ENCODE assay signal across 9 mouse cellular contexts in genomic region chr5:118036888-118037797, GRCm38 (mm10). TPM values are rescaled to one million over a fixed set of nuclear protein-coding genes. Genes with fewer than 3 reads are reported as not detected.
DNase-seq lines count a peak whose midpoint lies in the region; ATAC-seq and TF ChIP-seq lines count a peak whose summit lies in the region.
"Had no signal": no experiment of that assay in that cellular context is flagged by ENCODE, and none has a peak within 500 bp of the region (broad histone marks: within the 10 kb centered on the region; RNA-seq: fewer than 3 reads in every experiment).

No protein-coding gene starts in this region.

- no peak for TF ChIP-seq POLR2A in brain, embryonic 14.5 days (IDR thresholded peaks at IDR 0.05; ENCODE audit: borderline replicate concordance, extremely low read depth, insufficient read depth, insufficient read length, poor library complexity, severe bottlenecking)

- ATAC-seq in heart, embryonic 15.5 days (replicated peaks; ENCODE audit: insufficient number of reproducible peaks, insufficient read depth, low FRiP score, low read depth): 0 out of 2 replicates have a peak, but pooled peaks have one; percentile 31
- peak; percentile 42; the same call in 1 of the 2 replicates for ATAC-seq in hindbrain, embryonic 15.5 days (ENCODE audit: low FRiP score, low read depth)
- no peak for ATAC-seq in megakaryocyte-erythroid progenitor cell, adult 5-6 weeks (replicated peaks; ENCODE audit: low FRiP score, low TSS enrichment, poor library complexity, severe bottlenecking)

- H3K9me3 ChIP-seq in heart, embryonic 15.5 days (replicated peaks): no peaks in the 10 kb centered on the region
- H3K9me3 ChIP-seq in hindbrain, embryonic 15.5 days: no peaks in the 10 kb centered on the region
- H3K9me3 ChIP-seq: liver, embryonic 15.5 days had no signal

- H3K27ac ChIP-seq in heart, embryonic 15.5 days: no peak overlapping the region
- no peak overlapping the region for H3K27ac ChIP-seq in hindbrain, embryonic 15.5 days (replicated peaks)
- H3K27ac ChIP-seq: liver, embryonic 15.5 days had no signal

- H3K4me3 ChIP-seq in heart, embryonic 15.5 days: no peak overlapping the region
- no peak overlapping the region for H3K4me3 ChIP-seq in hindbrain, embryonic 15.5 days
- H3K4me3 ChIP-seq: liver, embryonic 15.5 days had no signal

- no peaks in the 10 kb centered on the region for H3K27me3 ChIP-seq in heart, embryonic 15.5 days
- H3K27me3 ChIP-seq in hindbrain, embryonic 15.5 days: no peaks in the 10 kb centered on the region
- H3K27me3 ChIP-seq: liver, embryonic 15.5 days had no signal

- no peak for TF ChIP-seq CTCF in brain, embryonic 14.5 days (IDR thresholded peaks at IDR 0.05; ENCODE audit: borderline replicate concordance, extremely low read depth, insufficient read depth, insufficient read length)

- no peak for DNase-seq in heart, adult 18-20 months
- DNase-seq in A20 (ENCODE audit: low read depth, low spot score): peak; percentile 7
- peak; percentile 66 for DNase-seq in brain, embryonic 14.5 days (ENCODE audit: low read depth)
- DNase-seq in thymus, postnatal 0 days (ENCODE audit: low spot score): peak; percentile 78
- DNase-seq in kidney, adult 11 months: no peak

- H3K4me1 ChIP-seq in heart, embryonic 15.5 days (replicated peaks): peaks cover 22% of the 10 kb centered on the region
- peaks cover 20% of the 10 kb centered on the region for H3K4me1 ChIP-seq in hindbrain, embryonic 15.5 days (replicated peaks)
- H3K4me1 ChIP-seq: liver, embryonic 15.5 days had no signal

- no peak overlapping the region for H3K9ac ChIP-seq in heart, embryonic 15.5 days
- H3K9ac ChIP-seq in hindbrain, embryonic 15.5 days: no peak overlapping the region
- H3K9ac ChIP-seq: liver, embryonic 15.5 days had no signal

- peak overlapping the region; percentile 44 for H3K4me2 ChIP-seq in heart, embryonic 15.5 days
- peak overlapping the region; percentile 17 for H3K4me2 ChIP-seq in hindbrain, embryonic 15.5 days
- H3K4me2 ChIP-seq: liver, embryonic 15.5 days had no signal

- H3K36me3 ChIP-seq in heart, embryonic 15.5 days: no peaks in the 10 kb centered on the region
- no peaks in the 10 kb centered on the region for H3K36me3 ChIP-seq in hindbrain, embryonic 15.5 days
- H3K36me3 ChIP-seq: liver, embryonic 15.5 days had no signal

- 35% methylated on average over 25 of the region's 25 CpGs for WGBS in heart, embryonic 15.5 days
- 39% methylated on average over 25 of the region's 25 CpGs for WGBS in hindbrain, embryonic 15.5 days

RNA-seq across cellular contexts. Expression of gene Tesc, which starts 9.6 kb away (rescaled TPM):
- polyA plus RNA-seq in heart, embryonic 15.5 days (2015; fragmentation: Nextera tagmentation; extraction: Ambion mirVana): 10.1 and 11.0 TPM in 2 replicates
- total RNA-seq in heart, adult 18-20 months (2021): 100 to 1,000 TPM; 183 to 211 TPM
- polyA plus RNA-seq in brain, embryonic 14.5 days (2012; rRNA removed): 2.6 and 3.0 TPM in 2 replicates
- polyA plus RNA-seq in hindbrain, embryonic 15.5 days (2015; fragmentation: Nextera tagmentation; extraction: Ambion mirVana): 2.9 and 3.5 TPM in 2 replicates
- polyA plus RNA-seq in thymus, postnatal 0 days (2015; fragmentation: Nextera tagmentation; extraction: Ambion mirVana): 13.7 and 15.8 TPM in 2 replicates
- total RNA-seq in megakaryocyte-erythroid progenitor cell, adult 5-6 weeks (2014; fragmentation: Nextera tagmentation): not detected in 2 replicates
- total RNA-seq in megakaryocyte-erythroid progenitor cell, adult 5-6 weeks (2017): not detected in 2 replicates

Comparison
In these comparisons a context has a peak if more than half of its experiments do, and no peak if none do; other contexts are left out.
1. DNase-seq: peak in A20 (single experiment), brain, embryonic 14.5 days (single experiment) and thymus, postnatal 0 days (single experiment); none in heart, adult 18-20 months (0 of 2) and kidney, adult 11 months (single experiment).